Mouse (Mus musculus): ENCODE measurements at regions not wholly inside any gene's neighbourhood (a gene's known extent, or its start where the extent isn't known, plus 50 kb on each side); places are given as distances from the start of the nearest gene placed in this dataset.

DNA sequence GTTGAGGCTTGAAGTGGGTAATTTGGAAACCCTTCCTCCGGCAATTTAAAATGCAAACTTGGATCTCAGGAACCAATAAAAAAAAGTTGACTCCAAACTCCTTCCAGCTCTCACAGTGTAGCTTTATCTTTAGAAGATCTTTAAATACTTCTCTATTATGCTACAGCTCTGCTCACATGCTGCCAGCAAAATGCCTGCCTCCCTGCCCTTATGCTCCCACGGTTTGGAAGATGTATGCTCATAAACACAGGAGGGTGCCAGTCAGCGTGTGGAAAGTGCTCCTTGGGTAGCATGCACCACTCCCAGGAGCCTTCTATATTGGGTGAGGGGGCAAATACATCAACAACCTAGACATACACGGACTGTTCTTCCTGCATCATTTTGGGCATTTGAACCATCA, 123.2 kb upstream of the Arl4c start:
- no peak for TF ChIP-seq CTCF (IDR thresholded peaks at IDR 0.05; ENCODE audit: extremely low read depth, insufficient read depth, low read length)
- TF ChIP-seq POLR2A (IDR thresholded peaks at IDR 0.05; ENCODE audit: extremely low read depth, insufficient read depth, low read length), result no peak

All from cortical plate, adult 2 months (tissue).